Mouse (Mus musculus): ENCODE measurements around the gene Syt12. TPM values are rescaled to one million over a fixed set of nuclear protein-coding genes. Genes with fewer than 3 reads are reported as not detected.

The Syt12 gene
- polyA plus RNA-seq, 1 experiment from 2014 or later, result 1.3 TPM

GRCm38 (mm10) chr19:4511116-4511841 is 34.0 kb upstream of the Syt12 start:
- no peaks in the 10 kb centered on the region for H3K27me3 ChIP-seq (replicated peaks; ENCODE audit: insufficient read depth, low read length)
- 6% methylated on average over 13 of the region's 13 CpGs for WGBS
- ATAC-seq, result no peak
- H3K36me3 ChIP-seq (ENCODE audit: insufficient read depth, low read length), result no peaks in the 10 kb centered on the region
- no peaks in the 10 kb centered on the region for H3K9me3 ChIP-seq (ENCODE audit: low read length)
- H3K4me3 ChIP-seq (ENCODE audit: low read depth, low read length), result peak overlapping the region; percentile 73
- TF ChIP-seq CTCF (IDR thresholded peaks at IDR 0.05) (no peak), EP300 (IDR thresholded peaks at IDR 0.05) (peak; percentile 24; the same call in 1 of the 2 replicates)
- H3K4me2 ChIP-seq (replicated peaks; ENCODE audit: low read depth, low read length), result peak overlapping the region; percentile 82
- no peak overlapping the region for H3K9ac ChIP-seq (replicated peaks; ENCODE audit: low read depth)
- peak; percentile 72 for DNase-seq (ENCODE audit: low spot score)
- peaks cover 5% of the 10 kb centered on the region; the same call in 1 of the 2 replicates for H3K4me1 ChIP-seq (ENCODE audit: insufficient read depth, low read depth, low read length)
- no peak overlapping the region for H3K27ac ChIP-seq (ENCODE audit: low read length)

DNA sequence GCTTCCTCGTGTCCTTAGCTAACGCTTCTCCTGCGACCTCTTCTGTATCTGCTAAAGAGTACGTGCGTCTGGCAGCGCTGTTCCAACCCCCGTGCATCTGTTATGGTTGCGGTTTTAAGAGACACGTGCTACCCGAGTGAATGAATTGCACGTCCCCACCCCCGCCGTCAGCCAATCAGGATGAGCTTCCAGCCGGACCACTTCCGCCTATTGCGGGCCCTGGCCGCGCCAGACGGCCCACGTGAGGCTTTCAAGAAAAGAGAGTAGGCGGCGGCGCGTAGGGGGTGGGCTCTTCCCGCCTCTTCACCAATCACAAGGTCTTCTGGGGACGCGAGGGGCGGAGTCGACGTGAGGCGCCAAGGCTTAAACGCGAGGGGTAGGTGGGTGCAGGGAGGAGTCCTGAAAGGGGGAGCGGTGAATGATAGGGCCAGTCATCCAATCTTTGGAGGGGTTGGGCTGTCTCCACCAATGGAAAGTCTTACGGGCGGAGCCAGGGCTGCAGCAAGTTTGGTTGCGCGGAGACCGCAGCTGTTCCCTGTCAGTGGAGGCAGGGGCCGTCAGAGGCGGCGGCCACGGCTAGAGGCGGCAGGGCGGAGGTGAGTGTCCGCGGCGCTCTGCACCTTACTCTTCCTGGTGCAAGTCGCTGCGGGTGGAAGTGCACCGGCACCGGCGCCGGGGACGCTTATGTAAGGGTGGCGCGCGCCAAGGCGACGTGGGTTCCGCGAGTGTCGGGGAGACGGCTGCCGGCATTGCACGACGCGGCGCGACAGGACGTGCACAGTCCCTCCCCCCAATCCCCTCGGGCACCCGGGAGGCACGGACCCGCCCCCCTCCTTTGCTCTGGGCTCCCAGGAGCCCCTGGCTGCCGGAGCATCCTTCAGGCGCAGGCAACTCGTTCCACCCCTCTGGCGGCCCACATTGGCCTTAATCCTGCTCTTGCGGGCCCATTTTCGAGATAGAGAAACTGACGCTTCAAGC is 33.0 kb upstream of the Syt12 start, which contains the start of gene Pcx:
Gene Pcx (plus strand): TSS at position 487 of the 978 bp plus-strand sequence.
- peak within 1 kb of the TSS; percentile 82 for H3K4me2 ChIP-seq (replicated peaks; ENCODE audit: low read depth, low read length)
- no peaks in the 10 kb centered on the region for H3K27me3 ChIP-seq (replicated peaks; ENCODE audit: insufficient read depth, low read length)
- peak within 1 kb of the TSS; percentile 73 for H3K4me3 ChIP-seq (ENCODE audit: low read depth, low read length)
- TF ChIP-seq EP300 (IDR thresholded peaks at IDR 0.05) (peak; percentile 83), CTCF (IDR thresholded peaks at IDR 0.05) (peak; percentile 9; the same call in 1 of the 2 replicates)
- H3K4me1 ChIP-seq (ENCODE audit: insufficient read depth, low read depth, low read length), result peaks cover 5% of the 10 kb centered on the region; the same call in 1 of the 2 replicates
- no peak within 1 kb of the TSS for H3K9ac ChIP-seq (replicated peaks; ENCODE audit: low read depth)
- no peaks in the 10 kb centered on the region for H3K36me3 ChIP-seq (ENCODE audit: insufficient read depth, low read length)
- peak within 1 kb of the TSS; percentile 71 for H3K27ac ChIP-seq (ENCODE audit: low read length)
- no peaks in the 10 kb centered on the region for H3K9me3 ChIP-seq (ENCODE audit: low read length)
- WGBS, result under 1% methylated on average over 67 of the region's 82 CpGs
- peak; percentile 99 for ATAC-seq
- peak; percentile 100 for DNase-seq (ENCODE audit: low spot score)

DNA sequence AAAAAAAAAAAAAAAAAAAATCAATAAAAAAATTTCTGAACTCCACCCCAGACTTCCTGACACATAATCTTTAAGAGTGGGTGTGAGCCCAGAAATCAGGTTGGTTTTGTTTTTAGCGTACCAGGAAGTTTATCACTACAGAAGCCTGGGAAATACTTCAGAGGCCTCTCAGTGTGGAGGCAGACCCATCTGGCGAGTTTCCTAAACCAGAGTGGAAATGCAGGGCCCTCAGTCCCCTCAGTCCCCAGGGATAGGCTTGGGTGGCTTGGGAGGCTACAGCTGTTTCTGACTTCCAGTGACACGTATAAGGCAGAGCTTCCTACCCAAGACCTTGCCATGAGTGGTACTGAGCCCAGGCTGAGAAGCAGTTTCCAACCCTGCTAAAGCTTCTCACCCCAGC is 30.5 kb upstream of the Syt12 start:
- Histone ChIP-seq H3K27me3 (replicated peaks; ENCODE audit: insufficient read depth, low read length) (no peaks in the 10 kb centered on the region), H3K4me3 (ENCODE audit: low read depth, low read length) (no peak overlapping the region), H3K9me3 (ENCODE audit: low read length) (no peaks in the 10 kb centered on the region), H3K27ac (ENCODE audit: low read length) (peak overlapping the region; percentile 33), H3K36me3 (ENCODE audit: insufficient read depth, low read length) (no peaks in the 10 kb centered on the region), H3K4me2 (replicated peaks; ENCODE audit: low read depth, low read length) (no peak overlapping the region), H3K9ac (replicated peaks; ENCODE audit: low read depth) (no peak overlapping the region), H3K4me1 (ENCODE audit: insufficient read depth, low read depth, low read length) (peaks cover 5% of the 10 kb centered on the region; the same call in 1 of the 2 replicates)
- TF ChIP-seq EP300 (IDR thresholded peaks at IDR 0.05) (peak; percentile 35; the same call in 1 of the 2 replicates), CTCF (IDR thresholded peaks at IDR 0.05) (no peak)
- ATAC-seq, result no peak
- WGBS, result 33% methylated on average over 3 of the region's 3 CpGs
- peak; percentile 72 for DNase-seq (ENCODE audit: low spot score)

GRCm38 (mm10) chr19:4504830-4505229 is 27.6 kb upstream of the Syt12 start:
- TF ChIP-seq CTCF (IDR thresholded peaks at IDR 0.05), result no peak
- peak; percentile 86 for TF ChIP-seq EP300 (IDR thresholded peaks at IDR 0.05)
- Histone ChIP-seq H3K9ac (replicated peaks; ENCODE audit: low read depth) (no peak overlapping the region), H3K27me3 (replicated peaks; ENCODE audit: insufficient read depth, low read length) (no peaks in the 10 kb centered on the region), H3K9me3 (ENCODE audit: low read length) (no peaks in the 10 kb centered on the region), H3K27ac (ENCODE audit: low read length) (peak overlapping the region; percentile 6; the same call in 1 of the 2 replicates), H3K4me2 (replicated peaks; ENCODE audit: low read depth, low read length) (no peak overlapping the region), H3K36me3 (ENCODE audit: insufficient read depth, low read length) (no peaks in the 10 kb centered on the region), H3K4me1 (ENCODE audit: insufficient read depth, low read depth, low read length) (peaks cover 5% of the 10 kb centered on the region; the same call in 1 of the 2 replicates), H3K4me3 (ENCODE audit: low read depth, low read length) (no peak overlapping the region)
- WGBS, result 67% methylated on average over 1 of the region's 1 CpGs
- peak; percentile 86 for DNase-seq (ENCODE audit: low spot score)
- peak; percentile 86 for ATAC-seq

GRCm38 (mm10) chr19:4502701-4503100 is 25.5 kb upstream of the Syt12 start:
- WGBS, result 40% methylated on average over 2 of the region's 2 CpGs
- H3K9ac ChIP-seq (replicated peaks; ENCODE audit: low read depth), result no peak overlapping the region
- no peak overlapping the region for H3K27ac ChIP-seq (ENCODE audit: low read length)
- no peak overlapping the region for H3K4me3 ChIP-seq (ENCODE audit: low read depth, low read length)
- DNase-seq (ENCODE audit: low spot score) (peak; percentile 41), ATAC-seq (no peak; the same call in 1 of the 2 replicates)
- no peaks in the 10 kb centered on the region; the same call in 1 of the 2 replicates for H3K4me1 ChIP-seq (ENCODE audit: insufficient read depth, low read depth, low read length)
- no peak overlapping the region for H3K4me2 ChIP-seq (replicated peaks; ENCODE audit: low read depth, low read length)
- H3K36me3 ChIP-seq (ENCODE audit: insufficient read depth, low read length), result no peaks in the 10 kb centered on the region
- no peaks in the 10 kb centered on the region for H3K27me3 ChIP-seq (replicated peaks; ENCODE audit: insufficient read depth, low read length)
- TF ChIP-seq EP300 (IDR thresholded peaks at IDR 0.05) (no peak), CTCF (IDR thresholded peaks at IDR 0.05) (no peak)
- H3K9me3 ChIP-seq (ENCODE audit: low read length), result no peaks in the 10 kb centered on the region
